Mouse (Mus musculus): ENCODE measurements at regions not wholly inside any gene's neighbourhood (a gene's known extent, or its start where the extent isn't known, plus 50 kb on each side); places are given as distances from the start of the nearest gene placed in this dataset.

GRCm38 (mm10) chr13:101586787-101587186 is 181.2 kb downstream of the Pik3r1 start:
- no peak for DNase-seq (ENCODE audit: low read depth, low spot score)
- no peaks in the 10 kb centered on the region for H3K36me3 ChIP-seq (ENCODE audit: control insufficient read depth, insufficient read depth, low read length, poor library complexity, severe bottlenecking)
- no peaks in the 10 kb centered on the region for H3K27me3 ChIP-seq (ENCODE audit: control insufficient read depth, insufficient read depth, low read length, poor library complexity, severe bottlenecking)

GRCm38 (mm10) chr13:101576481-101576880 is 191.5 kb downstream of the Pik3r1 start:
- Histone ChIP-seq H3K36me3 (ENCODE audit: control insufficient read depth, insufficient read depth, low read length, poor library complexity, severe bottlenecking) (no peaks in the 10 kb centered on the region), H3K27me3 (ENCODE audit: control insufficient read depth, insufficient read depth, low read length, poor library complexity, severe bottlenecking) (no peaks in the 10 kb centered on the region)
- no peak for DNase-seq (ENCODE audit: low read depth, low spot score)

- no peaks in the 10 kb centered on the region for H3K36me3 ChIP-seq (ENCODE audit: control insufficient read depth, insufficient read depth, low read length, poor library complexity, severe bottlenecking)
- DNase-seq (ENCODE audit: low read depth, low spot score): no peak
Measured at GRCm38 (mm10) chr13:101572809-101573590, 195.0 kb downstream of the Pik3r1 start.

DNA sequence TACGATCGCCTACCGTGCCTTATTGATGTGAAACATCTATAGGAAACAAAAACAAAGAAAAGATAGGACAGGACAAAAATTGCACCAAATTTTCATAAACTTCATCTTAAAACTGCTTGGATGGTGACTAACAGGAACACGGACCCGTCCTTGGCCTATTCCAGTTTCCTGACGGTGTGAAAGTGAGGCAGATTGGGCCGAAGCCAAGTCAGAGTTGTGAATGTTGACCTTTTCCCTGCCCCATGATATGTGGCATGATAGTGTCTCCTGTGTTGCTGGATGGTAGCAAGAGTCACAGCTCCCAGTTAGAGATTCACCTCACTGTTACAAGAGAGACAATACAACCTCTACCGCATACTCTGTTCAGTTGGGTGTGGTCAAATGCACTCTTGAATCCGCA is 195.8 kb downstream of the Pik3r1 start:
- no peak for DNase-seq (ENCODE audit: low read depth, low spot score)
- H3K27me3 ChIP-seq (ENCODE audit: control insufficient read depth, insufficient read depth, low read length, poor library complexity, severe bottlenecking): no peaks in the 10 kb centered on the region
- no peaks in the 10 kb centered on the region for H3K36me3 ChIP-seq (ENCODE audit: control insufficient read depth, insufficient read depth, low read length, poor library complexity, severe bottlenecking)

More at GRCm38 (mm10) chr13:101572809-101573590, 195.0 kb downstream of the Pik3r1 start:
- H3K27me3 ChIP-seq (ENCODE audit: control insufficient read depth, insufficient read depth, low read length, poor library complexity, severe bottlenecking): no peaks in the 10 kb centered on the region

GRCm38 (mm10) chr13:101570034-101570433 is 198.0 kb downstream of the Pik3r1 start:
- Histone ChIP-seq H3K27me3 (ENCODE audit: control insufficient read depth, insufficient read depth, low read length, poor library complexity, severe bottlenecking) (no peaks in the 10 kb centered on the region), H3K36me3 (ENCODE audit: control insufficient read depth, insufficient read depth, low read length, poor library complexity, severe bottlenecking) (no peaks in the 10 kb centered on the region)
- no peak for DNase-seq (ENCODE audit: low read depth, low spot score)

GRCm38 (mm10) chr13:101568985-101569631 is 198.9 kb downstream of the Pik3r1 start:
- peak; percentile 59 for DNase-seq (ENCODE audit: low read depth, low spot score)
- H3K36me3 ChIP-seq (ENCODE audit: control insufficient read depth, insufficient read depth, low read length, poor library complexity, severe bottlenecking): no peaks in the 10 kb centered on the region
- no peaks in the 10 kb centered on the region for H3K27me3 ChIP-seq (ENCODE audit: control insufficient read depth, insufficient read depth, low read length, poor library complexity, severe bottlenecking)

DNA sequence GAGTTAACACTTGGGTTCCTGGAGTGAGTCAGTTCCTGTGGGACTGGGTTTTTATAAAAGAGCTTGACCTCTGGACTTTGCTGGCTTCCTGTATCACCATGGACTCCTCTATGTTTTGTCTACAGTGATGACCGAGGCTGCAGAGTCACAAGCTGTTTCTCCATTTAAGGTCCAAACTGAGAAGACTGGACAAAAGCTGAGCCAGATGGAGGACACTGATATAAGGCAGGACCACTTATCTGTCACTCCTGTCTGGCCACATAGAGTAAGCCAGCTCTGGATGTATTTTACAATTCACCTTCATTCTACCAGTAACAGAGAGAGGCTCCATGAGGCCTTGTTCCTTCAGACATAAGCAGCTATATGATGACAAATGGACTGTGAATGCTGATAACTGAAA is 202.7 kb downstream of the Pik3r1 start:
- H3K36me3 ChIP-seq (ENCODE audit: control insufficient read depth, insufficient read depth, low read length, poor library complexity, severe bottlenecking): no peaks in the 10 kb centered on the region
- H3K27me3 ChIP-seq (ENCODE audit: control insufficient read depth, insufficient read depth, low read length, poor library complexity, severe bottlenecking): no peaks in the 10 kb centered on the region
- no peak for DNase-seq (ENCODE audit: low read depth, low spot score)

DNA sequence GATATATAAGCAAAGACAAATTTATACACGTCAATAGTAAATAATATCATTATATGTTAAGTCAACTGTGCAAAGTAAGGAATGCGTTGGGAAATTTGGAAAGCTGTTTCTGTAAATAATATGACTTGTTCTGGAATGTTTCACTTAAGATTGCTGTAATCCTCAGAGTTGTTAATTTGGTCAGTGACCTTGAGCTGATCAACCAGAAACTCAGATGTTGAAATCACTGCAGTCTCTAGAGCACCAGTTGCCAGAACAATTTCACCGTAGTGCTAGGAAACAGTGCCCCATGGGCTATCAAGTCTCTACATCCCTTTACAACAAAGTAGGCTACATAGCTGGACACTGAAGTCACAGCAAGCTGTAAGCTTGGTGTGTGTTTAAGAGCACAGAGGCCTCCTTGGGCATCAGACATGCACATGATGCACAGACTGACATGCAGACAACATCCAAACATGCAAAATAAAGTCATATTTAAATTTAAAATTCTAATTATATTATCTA is 212.6 kb downstream of the Pik3r1 start:
- Histone ChIP-seq H3K36me3 (ENCODE audit: control insufficient read depth, insufficient read depth, low read length, poor library complexity, severe bottlenecking) (no peaks in the 10 kb centered on the region), H3K27me3 (ENCODE audit: control insufficient read depth, insufficient read depth, low read length, poor library complexity, severe bottlenecking) (no peaks in the 10 kb centered on the region)
- no peak for DNase-seq (ENCODE audit: low read depth, low spot score)

DNA sequence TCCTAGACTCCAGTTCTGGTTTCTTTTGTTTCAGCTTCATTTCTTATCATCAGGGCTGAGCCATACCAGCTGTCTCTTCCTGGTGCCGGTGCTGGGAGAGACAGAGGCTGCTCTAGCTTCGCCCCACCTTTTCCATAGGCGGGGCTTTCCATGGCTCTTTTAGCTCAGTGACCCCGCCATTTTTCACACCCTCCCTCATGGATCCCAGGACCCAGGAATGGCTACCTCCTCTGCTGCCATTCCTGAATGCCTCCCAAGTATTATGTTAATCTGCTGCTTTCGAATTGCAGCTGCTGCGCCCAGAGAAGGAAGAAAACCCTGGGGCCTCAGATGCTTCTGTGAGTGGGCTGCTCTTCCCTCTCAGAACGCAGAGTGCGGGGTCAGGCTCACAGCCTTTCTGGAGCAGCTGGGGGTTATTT is 214.9 kb downstream of the Pik3r1 start:
- no peaks in the 10 kb centered on the region for H3K36me3 ChIP-seq (ENCODE audit: control insufficient read depth, insufficient read depth, low read length, poor library complexity, severe bottlenecking)
- no peak for DNase-seq (ENCODE audit: low read depth, low spot score)
- H3K27me3 ChIP-seq (ENCODE audit: control insufficient read depth, insufficient read depth, low read length, poor library complexity, severe bottlenecking): no peaks in the 10 kb centered on the region

GRCm38 (mm10) chr13:101552451-101552850 is 215.6 kb downstream of the Pik3r1 start:
- DNase-seq (ENCODE audit: low read depth, low spot score): no peak

GRCm38 (mm10) chr13:101551068-101551467 is 216.9 kb downstream of the Pik3r1 start:
- Histone ChIP-seq H3K36me3 (ENCODE audit: control insufficient read depth, insufficient read depth, low read length, poor library complexity, severe bottlenecking) (no peaks in the 10 kb centered on the region), H3K27me3 (ENCODE audit: control insufficient read depth, insufficient read depth, low read length, poor library complexity, severe bottlenecking) (no peaks in the 10 kb centered on the region)
- no peak for DNase-seq (ENCODE audit: low read depth, low spot score)

More at GRCm38 (mm10) chr13:101552451-101552850, 215.6 kb downstream of the Pik3r1 start:
- H3K36me3 ChIP-seq (ENCODE audit: control insufficient read depth, insufficient read depth, low read length, poor library complexity, severe bottlenecking): no peaks in the 10 kb centered on the region
- H3K27me3 ChIP-seq (ENCODE audit: control insufficient read depth, insufficient read depth, low read length, poor library complexity, severe bottlenecking): no peaks in the 10 kb centered on the region

DNA sequence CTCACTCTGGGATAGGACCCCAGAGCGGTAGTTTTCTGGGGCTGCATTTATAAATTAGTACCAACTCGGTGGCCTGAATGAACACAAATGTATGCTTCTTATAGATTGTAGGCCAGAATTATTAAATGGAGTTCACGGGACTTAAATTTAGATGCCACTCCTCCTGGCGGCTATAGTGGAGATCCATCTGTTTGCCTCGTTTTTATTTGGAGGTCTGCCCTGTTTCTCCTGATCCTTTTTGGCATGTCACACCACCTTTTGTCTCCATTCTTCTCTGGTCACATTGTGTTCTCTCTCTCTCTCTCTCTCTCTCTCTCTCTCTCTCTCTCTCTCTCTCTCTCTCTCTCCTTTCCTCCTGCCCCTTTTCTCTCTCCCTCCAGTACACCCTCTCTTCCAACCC is 217.5 kb downstream of the Pik3r1 start:
- Histone ChIP-seq H3K27me3 (ENCODE audit: control insufficient read depth, insufficient read depth, low read length, poor library complexity, severe bottlenecking) (no peaks in the 10 kb centered on the region), H3K36me3 (ENCODE audit: control insufficient read depth, insufficient read depth, low read length, poor library complexity, severe bottlenecking) (no peaks in the 10 kb centered on the region)
- no peak for DNase-seq (ENCODE audit: low read depth, low spot score)

GRCm38 (mm10) chr13:101547887-101548286 is 220.1 kb downstream of the Pik3r1 start:
- no peaks in the 10 kb centered on the region for H3K27me3 ChIP-seq (ENCODE audit: control insufficient read depth, insufficient read depth, low read length, poor library complexity, severe bottlenecking)
- no peaks in the 10 kb centered on the region for H3K36me3 ChIP-seq (ENCODE audit: control insufficient read depth, insufficient read depth, low read length, poor library complexity, severe bottlenecking)
- DNase-seq (ENCODE audit: low read depth, low spot score): no peak

DNA sequence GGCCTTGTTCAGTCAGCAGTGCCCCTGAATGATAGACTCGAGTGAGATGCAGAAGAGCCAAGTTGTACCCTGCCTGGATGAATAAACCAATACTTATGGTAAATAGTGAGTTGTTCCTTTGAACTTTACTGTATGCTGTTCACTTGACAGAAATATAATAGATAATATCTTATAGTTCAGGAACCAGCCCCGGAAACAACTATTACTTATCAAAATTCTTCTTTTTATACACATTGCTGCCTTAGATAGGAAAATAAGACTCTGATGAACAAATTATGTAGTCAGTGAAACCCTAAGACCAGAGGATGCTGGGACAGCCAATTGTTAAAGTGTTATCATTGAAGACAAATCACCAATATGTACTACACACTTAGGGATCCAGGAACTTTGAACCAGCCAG is 220.7 kb downstream of the Pik3r1 start:
- Histone ChIP-seq H3K27me3 (ENCODE audit: control insufficient read depth, insufficient read depth, low read length, poor library complexity, severe bottlenecking) (no peaks in the 10 kb centered on the region), H3K36me3 (ENCODE audit: control insufficient read depth, insufficient read depth, low read length, poor library complexity, severe bottlenecking) (no peaks in the 10 kb centered on the region)
- DNase-seq (ENCODE audit: low read depth, low spot score): no peak
